Mouse (Mus musculus): Measurements from ENCODE around the gene Klra7. TPM values are rescaled to one million over a fixed set of nuclear protein-coding genes. Genes with fewer than 3 reads are reported as not detected.
"Not testable (repeated sequence)": the region's sequence is repeated elsewhere in the genome, so short reads cannot be mapped to it uniquely, and the experiment has no call there.

Klra7 gene
- total RNA-seq (2015; ENCODE audit: low replicate concordance) = not detected in 2 replicates
- 0.90 TPM in 1 of 2 replicates, not detected in the other for total RNA-seq (2017; ENCODE audit: low replicate concordance)

- ATAC-seq (replicated peaks; ENCODE audit: low FRiP score, poor library complexity, severe bottlenecking) = no peak
Measured at GRCm38 (mm10) chr6:130233222-130233621, at the start of gene Klra7. TSS of gene Klra7 (minus strand) at chr6:130233322.

- not testable (repeated sequence) for ATAC-seq (replicated peaks; ENCODE audit: low FRiP score, poor library complexity, severe bottlenecking)
Measured at GRCm38 (mm10) chr6:130281828-130282227, 48.7 kb upstream of the Klra7 start, which contains the start of gene Klra10. TSS of gene Klra10 (minus strand) at chr6:130281928.

DNA sequence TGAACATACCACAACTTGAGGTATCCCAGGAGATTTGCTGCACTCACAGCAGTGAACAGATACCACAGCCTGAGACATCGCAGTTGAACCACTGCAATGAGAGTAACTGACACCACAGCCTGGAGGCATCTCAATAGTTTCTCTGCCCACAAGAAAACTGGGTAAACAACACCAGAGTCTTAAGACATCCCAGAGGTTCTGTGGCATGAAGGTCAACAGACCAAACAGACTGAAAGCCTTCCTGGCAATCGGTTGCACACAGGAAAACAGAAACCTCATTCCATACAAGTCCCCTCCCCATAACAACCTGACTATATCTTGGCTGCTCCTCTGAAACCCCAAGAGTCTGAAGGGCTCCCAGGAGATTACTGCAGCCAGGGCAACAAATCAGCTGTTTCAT, 22.2 kb upstream of the Klra7 start:
- ATAC-seq (replicated peaks; ENCODE audit: low FRiP score, poor library complexity, severe bottlenecking) = no peak

GRCm38 (mm10) chr6:130237536-130237935, 4.4 kb upstream of the Klra7 start:
- ATAC-seq (replicated peaks; ENCODE audit: low FRiP score, poor library complexity, severe bottlenecking) = no peak

- ATAC-seq (replicated peaks; ENCODE audit: low FRiP score, poor library complexity, severe bottlenecking) = no peak
Measured at GRCm38 (mm10) chr6:130236635-130237034, 3.5 kb upstream of the Klra7 start.

DNA sequence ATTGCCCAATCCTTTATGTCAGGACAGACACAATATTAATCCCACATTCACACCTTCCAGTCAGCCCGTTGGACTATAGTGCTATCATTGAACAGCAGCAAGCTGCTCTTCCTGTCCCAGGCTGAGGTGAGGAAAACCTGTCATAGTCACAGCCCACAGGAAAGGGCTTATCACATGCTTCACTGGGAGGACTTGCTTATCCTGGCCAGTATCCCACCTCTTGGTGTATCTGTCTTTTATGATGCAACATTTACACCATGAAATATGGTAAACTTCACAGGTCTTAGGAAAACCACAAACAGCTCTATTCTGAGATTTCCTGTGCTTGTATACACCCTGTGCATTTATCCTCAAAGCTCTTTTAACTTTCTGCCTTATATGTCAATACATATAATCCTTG, 35.7 kb downstream of the Klra7 start:
- not testable (repeated sequence) for ATAC-seq (replicated peaks; ENCODE audit: low FRiP score, poor library complexity, severe bottlenecking)

DNA sequence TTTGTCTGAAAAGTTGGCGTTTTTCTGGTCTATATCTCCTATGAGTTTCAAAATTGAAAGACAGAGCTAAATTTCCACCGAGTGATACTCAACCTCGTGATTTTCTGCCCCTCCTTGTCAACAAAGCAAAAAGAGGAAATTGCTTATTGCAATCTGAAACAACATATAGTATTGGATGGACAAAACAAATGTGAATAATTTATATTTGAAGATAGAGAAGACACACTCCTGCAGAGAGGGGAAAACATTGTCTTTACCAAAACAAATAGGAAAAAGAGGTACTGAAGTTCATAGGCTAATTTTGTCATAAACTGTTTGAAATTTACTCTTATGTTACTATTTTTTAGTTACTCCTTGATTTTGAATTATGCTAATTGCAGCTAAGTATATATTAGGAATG, 40.1 kb downstream of the Klra7 start, which contains the start of gene Klra9:
Gene Klra9, minus strand, starts transcription at position 101 of the 400 bp plus-strand sequence.
- ATAC-seq (replicated peaks; ENCODE audit: low FRiP score, poor library complexity, severe bottlenecking) = not testable (repeated sequence)

Other genes starting within 250 kb of the Klra7 start
- 4.7 TPM in 1 of 2 replicates, not detected in the other for gene Klra6, start 206.4 kb downstream of the Klra7 start, total RNA-seq (2015; ENCODE audit: low replicate concordance)
- gene Klra6, start 206.4 kb downstream of the Klra7 start, total RNA-seq (2017; ENCODE audit: low replicate concordance) = not detected in 2 replicates
- 3.4 TPM in 1 of 2 replicates, not detected in the other for gene Klra4, start 166.1 kb downstream of the Klra7 start, total RNA-seq (2015; ENCODE audit: low replicate concordance)
- not detected in 2 replicates for gene Klra4, start 166.1 kb downstream of the Klra7 start, total RNA-seq (2017; ENCODE audit: low replicate concordance)
- 4.3 and 12.2 TPM in 2 replicates for gene Klra8, start 103.4 kb downstream of the Klra7 start, total RNA-seq (2015; ENCODE audit: low replicate concordance)
- 1.7 TPM in 1 of 2 replicates, not detected in the other for gene Klra8, start 103.4 kb downstream of the Klra7 start, total RNA-seq (2017; ENCODE audit: low replicate concordance)
- not detected in 2 replicates for gene Klra9, start 40.2 kb downstream of the Klra7 start, total RNA-seq (2015; ENCODE audit: low replicate concordance)
- 0.30 and 0.90 TPM in 2 replicates for gene Klra9, start 40.2 kb downstream of the Klra7 start, total RNA-seq (2017; ENCODE audit: low replicate concordance)
- gene Klra10, start 48.6 kb upstream of the Klra7 start, total RNA-seq (2015; ENCODE audit: low replicate concordance) = not detected in 2 replicates
- not detected in 2 replicates for gene Klra10, start 48.6 kb upstream of the Klra7 start, total RNA-seq (2017; ENCODE audit: low replicate concordance)
- gene Klra3, start 104.3 kb upstream of the Klra7 start, total RNA-seq (2015; ENCODE audit: low replicate concordance) = 4.7 TPM in 1 of 2 replicates, not detected in the other
- gene Klra3, start 104.3 kb upstream of the Klra7 start, total RNA-seq (2017; ENCODE audit: low replicate concordance) = not detected in 2 replicates
- gene Klra1, start 153.6 kb upstream of the Klra7 start, total RNA-seq (2015; ENCODE audit: low replicate concordance) = not detected in 2 replicates
- 1.2 and 2.3 TPM in 2 replicates for gene Klra1, start 153.6 kb upstream of the Klra7 start, total RNA-seq (2017; ENCODE audit: low replicate concordance)

All from erythroid progenitor cell, adult 5-6 weeks (primary cell).